ENCODE assay signal across 12 mouse cellular contexts in the genomic region with DNA sequence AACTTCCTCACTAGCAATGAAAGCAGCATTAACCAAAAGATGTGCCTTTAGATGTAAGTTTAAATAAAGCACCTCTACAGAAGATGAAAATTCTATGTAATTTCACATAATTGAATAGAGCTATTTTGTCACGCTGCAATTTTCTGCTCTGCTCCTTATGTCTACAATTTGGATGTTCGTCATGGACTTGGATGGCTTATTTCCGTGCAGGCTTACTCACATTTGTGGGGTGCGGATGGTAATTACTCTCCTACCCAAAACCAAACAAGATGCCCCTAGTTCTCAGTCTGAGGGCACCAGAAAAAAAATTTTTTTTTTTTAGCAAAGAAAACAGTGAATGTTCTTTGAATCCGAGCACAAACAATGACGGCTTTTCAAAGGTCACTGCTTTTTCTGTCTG.
"Had no signal": no experiment of that assay in that cellular context is flagged by ENCODE, and none has a peak within 500 bp of the region (broad histone marks: within the 10 kb centered on the region; RNA-seq: fewer than 3 reads in every experiment).

No protein-coding gene starts in this region.

- DNase-seq: retina, postnatal 1 day; right cerebral cortex, adult 18-20 months; right cerebral cortex, postnatal 14 days; right cerebral cortex, postnatal 25 days; right cerebral cortex, postnatal 4 days; spleen, adult 18-20 months; thymus, adult 18-20 months; thymus, adult 2 months; thymus, postnatal 14 days; thymus, postnatal 25 days; thymus, postnatal 36 days; thymus, postnatal 4 days had no signal
